1 mouse cellular context compared by ENCODE assay signal in genomic region chr9:120111156-120111945, GRCm38 (mm10).
TF ChIP-seq lines count a peak whose summit lies in the region.

No protein-coding gene starts in this region.

TF ChIP-seq in MEL, 35 proteins besides CTCF, POLR2A, EP300 and RAD21 (continued from another document):
- TF ChIP-seq ETS1 (IDR thresholded peaks at IDR 0.05; ENCODE audit: low read depth, low read length) (0 out of 2 replicates have a peak, but pooled peaks have one; percentile 25), MAX (IDR thresholded peaks at IDR 0.05; ENCODE audit: low read length) (peak; percentile 45; the same call in 1 of the 2 replicates), MYB (IDR thresholded peaks at IDR 0.05; ENCODE audit: low read depth, low read length) (no peak), ELF1 (IDR thresholded peaks at IDR 0.05; ENCODE audit: low read depth, low read length) (no peak)
